Mouse (Mus musculus) gonadal fat pad, adult 2 months (tissue): Measurements from ENCODE around the gene Vmn2r75. TPM values are rescaled to one million over a fixed set of nuclear protein-coding genes. Genes with fewer than 3 reads are reported as not detected.
"Not testable (repeated sequence)": the region's sequence is repeated elsewhere in the genome, so short reads cannot be mapped to it uniquely, and the experiment has no call there.

ENCODE experiments used
- DNase-seq: peaks from one replicate; pipeline ENCODE4 v3.0.0-alpha.2; 2012; ENCODE audit warnings: low read depth
- polyA plus RNA-seq: library from polyadenylated mRNA; depleted of rRNA; stranded (reverse); fragments of >200 nt; gene quantifications from 2 replicates; pipeline ENCODE4 v1.2.3, GENCODE M21; 2012; rRNA removed

The Vmn2r75 gene
- not detected in 2 replicates for polyA plus RNA-seq

DNA sequence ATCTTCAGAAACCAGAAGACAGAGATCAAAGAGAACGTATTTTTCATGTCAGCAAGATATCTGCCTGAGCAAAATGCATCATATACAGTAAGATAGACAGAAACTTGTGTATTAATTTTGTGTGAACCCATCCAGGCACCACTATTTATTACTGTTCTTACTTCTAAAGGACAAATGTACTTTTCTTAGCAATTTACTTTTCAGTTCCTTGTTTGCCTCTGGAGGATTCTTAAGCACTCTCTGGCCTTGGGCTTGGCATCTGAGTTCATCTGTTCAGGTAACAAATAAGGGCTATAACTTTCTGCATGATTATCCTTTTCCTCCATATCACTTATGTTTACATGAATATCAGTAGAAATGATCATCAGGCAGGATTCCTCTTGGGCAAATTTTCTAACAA lies at the start of gene Vmn2r75:
Gene Vmn2r75, minus strand, starts transcription at position 101 of the 400 bp plus-strand sequence.
- DNase-seq, result not testable (repeated sequence)

DNA sequence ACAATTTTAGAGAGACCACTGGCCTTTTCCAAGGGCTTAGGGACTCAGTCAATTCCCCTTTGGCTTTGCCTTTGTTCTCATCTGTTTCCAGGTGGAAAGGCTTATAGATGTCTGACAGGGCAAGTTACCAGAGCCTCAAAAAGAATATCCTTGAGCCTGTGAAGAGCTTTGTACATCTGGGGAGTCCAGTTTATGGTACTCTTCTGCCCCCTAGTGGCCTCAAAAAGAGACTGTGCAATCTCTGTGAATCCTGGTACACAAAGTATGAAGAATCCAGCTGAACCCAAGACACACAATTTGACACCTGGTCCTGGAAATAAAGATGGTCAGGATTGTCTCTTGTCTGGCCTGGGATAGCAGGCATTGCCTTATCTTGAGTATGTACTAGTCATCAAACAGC lies 39.8 kb upstream of the Vmn2r75 start:
- no peak for DNase-seq

Other genes starting within 250 kb of the Vmn2r75 start
- gene Vmn2r74, start 210.1 kb downstream of the Vmn2r75 start, polyA plus RNA-seq, result not detected in 2 replicates
- gene Vmn2r76, start 74.5 kb upstream of the Vmn2r75 start, polyA plus RNA-seq, result not detected in 2 replicates
- not detected in 2 replicates for gene Olfr310, start 105.4 kb upstream of the Vmn2r75 start, polyA plus RNA-seq
- gene Olfr309, start 141.9 kb upstream of the Vmn2r75 start, polyA plus RNA-seq, result not detected in 2 replicates
- gene Olfr308, start 153.9 kb upstream of the Vmn2r75 start, polyA plus RNA-seq, result not detected in 2 replicates
- not detected in 2 replicates for gene Olfr307, start 165.8 kb upstream of the Vmn2r75 start, polyA plus RNA-seq
- not detected in 2 replicates for gene Olfr305, start 195.2 kb upstream of the Vmn2r75 start, polyA plus RNA-seq
- not detected in 2 replicates for gene Olfr304, start 214.9 kb upstream of the Vmn2r75 start, polyA plus RNA-seq
- gene Olfr303, start 226.0 kb upstream of the Vmn2r75 start, polyA plus RNA-seq, result not detected in 2 replicates
- not detected in 2 replicates for gene Olfr301, start 232.1 kb upstream of the Vmn2r75 start, polyA plus RNA-seq